Mouse (Mus musculus): ENCODE data around the gene Dync1h1. TPM values are rescaled to one million over a fixed set of nuclear protein-coding genes. Genes with fewer than 3 reads are reported as not detected.

Dync1h1 gene
- polyA plus RNA-seq, 2 experiments: 12.4 to 27.3 TPM

DNA sequence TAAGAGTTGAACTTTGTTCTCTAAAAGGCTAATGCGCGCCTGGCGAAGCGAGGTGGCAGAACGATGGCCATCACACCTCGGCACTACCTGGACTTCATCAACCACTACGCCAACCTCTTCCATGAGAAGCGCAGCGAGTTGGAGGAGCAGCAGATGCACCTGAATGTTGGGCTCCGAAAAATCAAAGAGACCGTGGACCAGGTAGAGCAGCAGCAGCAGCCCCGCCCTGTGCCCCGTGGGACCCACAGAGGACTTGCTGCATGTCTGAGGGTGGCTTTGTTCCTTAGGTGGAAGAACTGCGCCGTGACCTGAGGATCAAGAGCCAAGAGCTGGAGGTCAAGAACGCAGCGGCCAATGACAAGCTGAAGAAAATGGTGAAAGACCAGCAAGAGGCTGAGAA, 50.2 kb downstream of the Dync1h1 start:
- Histone ChIP-seq H3K4me3 (ENCODE audit: insufficient read depth in 1 of 2, low read depth in 2 of 2, low read length in 2 of 2) (no peak overlapping the region), H3K4me1 (replicated peaks; ENCODE audit: control insufficient read depth in 2 of 2, insufficient read depth in 2 of 2, low read length in 1 of 2) (no peaks in the 10 kb centered on the region), H3K27ac (no peak overlapping the region), H3K9me3 (ENCODE audit: control insufficient read depth, low read length) (no peaks in the 10 kb centered on the region), H3K4me2 (ENCODE audit: low read depth) (no peak overlapping the region), H3K36me3 (replicated peaks; ENCODE audit: control insufficient read depth, insufficient read depth, low read depth) (peaks cover 80% of the 10 kb centered on the region), H3K9ac (replicated peaks) (no peak overlapping the region), H3K27me3 (ENCODE audit: control insufficient read depth, insufficient read depth, low read length) (no peaks in the 10 kb centered on the region)
- WGBS (ENCODE audit: insufficient replicate concordance): 94% methylated on average over 17 of the region's 17 CpGs
- ATAC-seq (ENCODE audit: insufficient read depth) (no peak), DNase-seq (ENCODE audit: low read depth in 3 of 3, low spot score in 3 of 3) (no peak)
- no peak for TF ChIP-seq CTCF (IDR thresholded peaks at IDR 0.05; ENCODE audit: low read depth)
- TF ChIP-seq EP300 (IDR thresholded peaks at IDR 0.05; ENCODE audit: low read depth): no peak

DNA sequence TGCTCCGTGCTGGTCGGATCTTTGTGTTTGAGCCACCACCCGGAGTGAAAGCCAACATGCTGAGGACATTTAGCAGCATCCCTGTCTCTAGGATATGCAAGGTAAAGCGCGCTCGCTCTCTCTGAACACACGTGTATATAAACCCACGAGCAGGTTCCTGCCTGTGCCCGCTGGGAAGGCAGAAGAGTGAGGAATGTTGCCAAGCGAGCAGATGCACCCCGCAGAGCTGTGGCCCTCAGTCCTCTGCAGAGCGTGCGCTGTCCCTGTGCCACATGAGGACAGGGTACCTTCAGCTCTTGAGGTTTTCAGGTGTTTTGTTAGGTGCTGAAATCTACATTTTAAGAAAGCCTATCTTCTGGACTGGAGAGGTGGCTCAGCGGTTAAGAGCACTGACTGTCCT, 60.5 kb downstream of the Dync1h1 start:
- DNase-seq (ENCODE audit: low read depth in 3 of 3, low spot score in 3 of 3): no peak
- H3K4me3 ChIP-seq (ENCODE audit: insufficient read depth in 1 of 2, low read depth in 2 of 2, low read length in 2 of 2): no peak overlapping the region
- no peak overlapping the region for H3K27ac ChIP-seq
- WGBS (ENCODE audit: insufficient replicate concordance): 87% methylated on average over 14 of the region's 14 CpGs
- no peak overlapping the region for H3K9ac ChIP-seq (replicated peaks)
- no peak overlapping the region for H3K4me2 ChIP-seq (ENCODE audit: low read depth)
- peaks cover 80% of the 10 kb centered on the region for H3K36me3 ChIP-seq (replicated peaks; ENCODE audit: control insufficient read depth, insufficient read depth, low read depth)
- no peaks in the 10 kb centered on the region for H3K4me1 ChIP-seq (replicated peaks; ENCODE audit: control insufficient read depth in 2 of 2, insufficient read depth in 2 of 2, low read length in 1 of 2)
- no peaks in the 10 kb centered on the region for H3K9me3 ChIP-seq (ENCODE audit: control insufficient read depth, low read length)
- no peaks in the 10 kb centered on the region for H3K27me3 ChIP-seq (ENCODE audit: control insufficient read depth, insufficient read depth, low read length)
- no peak for TF ChIP-seq CTCF (IDR thresholded peaks at IDR 0.05; ENCODE audit: low read depth)
- TF ChIP-seq EP300 (IDR thresholded peaks at IDR 0.05; ENCODE audit: low read depth): no peak
- no peak for ATAC-seq (ENCODE audit: insufficient read depth)

DNA sequence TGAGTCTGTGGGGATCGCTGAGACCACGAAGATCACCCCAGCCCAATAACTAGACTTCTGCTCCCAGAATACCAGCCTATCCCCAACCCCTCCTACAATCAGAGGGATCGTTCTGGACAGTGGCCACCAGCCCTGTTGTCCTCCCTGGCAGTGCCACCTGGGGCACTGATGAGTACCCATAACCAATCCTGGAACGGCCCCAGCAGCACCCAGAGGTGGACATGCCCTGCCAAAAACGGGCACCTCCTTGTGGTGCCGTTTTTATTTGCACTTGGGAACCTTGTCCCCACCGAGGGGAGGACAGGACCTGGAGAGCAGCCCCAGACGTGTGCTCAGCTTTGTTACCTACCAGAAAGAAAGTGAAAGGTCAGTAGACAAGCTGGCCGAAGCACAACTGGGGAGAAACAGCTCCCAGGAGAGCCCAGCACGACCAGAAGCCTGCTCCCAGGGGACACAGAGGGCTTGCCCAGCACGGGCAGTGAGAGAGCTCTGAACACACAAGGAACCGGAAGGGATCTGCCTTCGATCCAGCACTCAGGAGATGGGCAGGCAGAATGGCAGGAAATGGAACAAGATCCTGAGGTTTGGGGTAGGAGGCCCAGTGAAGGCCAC, 66.3 kb downstream of the Dync1h1 start:
- DNase-seq (ENCODE audit: low read depth in 3 of 3, low spot score in 3 of 3): no peak
- no peaks in the 10 kb centered on the region for H3K9me3 ChIP-seq (ENCODE audit: control insufficient read depth, low read length)
- peaks cover 30% of the 10 kb centered on the region for H3K36me3 ChIP-seq (replicated peaks; ENCODE audit: control insufficient read depth, insufficient read depth, low read depth)
- ATAC-seq (ENCODE audit: insufficient read depth): no peak
- no peaks in the 10 kb centered on the region for H3K27me3 ChIP-seq (ENCODE audit: control insufficient read depth, insufficient read depth, low read length)
- H3K4me3 ChIP-seq (ENCODE audit: insufficient read depth in 1 of 2, low read depth in 2 of 2, low read length in 2 of 2): no peak overlapping the region
- no peak overlapping the region for H3K4me2 ChIP-seq (ENCODE audit: low read depth)
- no peak for TF ChIP-seq EP300 (IDR thresholded peaks at IDR 0.05; ENCODE audit: low read depth)
- no peak for TF ChIP-seq CTCF (IDR thresholded peaks at IDR 0.05; ENCODE audit: low read depth)
- no peak overlapping the region for H3K27ac ChIP-seq
- no peak overlapping the region for H3K9ac ChIP-seq (replicated peaks)
- H3K4me1 ChIP-seq (replicated peaks; ENCODE audit: control insufficient read depth in 2 of 2, insufficient read depth in 2 of 2, low read length in 1 of 2): no peaks in the 10 kb centered on the region
- WGBS (ENCODE audit: insufficient replicate concordance): 81% methylated on average over 13 of the region's 13 CpGs

- Histone ChIP-seq H3K27me3 (ENCODE audit: control insufficient read depth, insufficient read depth, low read length) (no peaks in the 10 kb centered on the region), H3K36me3 (replicated peaks; ENCODE audit: control insufficient read depth, insufficient read depth, low read depth) (no peaks in the 10 kb centered on the region), H3K4me2 (ENCODE audit: low read depth) (no peak overlapping the region), H3K4me1 (replicated peaks; ENCODE audit: control insufficient read depth in 2 of 2, insufficient read depth in 2 of 2, low read length in 1 of 2) (no peaks in the 10 kb centered on the region), H3K9ac (replicated peaks) (no peak overlapping the region), H3K27ac (no peak overlapping the region), H3K9me3 (ENCODE audit: control insufficient read depth, low read length) (no peaks in the 10 kb centered on the region), H3K4me3 (ENCODE audit: insufficient read depth in 1 of 2, low read depth in 2 of 2, low read length in 2 of 2) (no peak overlapping the region)
- WGBS (ENCODE audit: insufficient replicate concordance): 39% methylated on average over 5 of the region's 5 CpGs
- DNase-seq (ENCODE audit: low read depth in 3 of 3, low spot score in 3 of 3) (peak in 1 of 3 experiments; percentile 35), ATAC-seq (ENCODE audit: insufficient read depth) (no peak)
- TF ChIP-seq CTCF (IDR thresholded peaks at IDR 0.05; ENCODE audit: low read depth) (peak; percentile 81), EP300 (IDR thresholded peaks at IDR 0.05; ENCODE audit: low read depth) (no peak)
Measured at GRCm38 (mm10) chr12:110674243-110674642, 73.0 kb downstream of the Dync1h1 start.

GRCm38 (mm10) chr12:110681191-110681590, 79.9 kb downstream of the Dync1h1 start:
- no peak for ATAC-seq (ENCODE audit: insufficient read depth)
- WGBS (ENCODE audit: insufficient replicate concordance): 56% methylated on average over 7 of the region's 7 CpGs
- H3K27ac ChIP-seq: no peak overlapping the region

More at GRCm38 (mm10) chr12:110681191-110681590, 79.9 kb downstream of the Dync1h1 start:
- H3K9me3 ChIP-seq (ENCODE audit: control insufficient read depth, low read length): no peaks in the 10 kb centered on the region
- H3K4me3 ChIP-seq (ENCODE audit: insufficient read depth in 1 of 2, low read depth in 2 of 2, low read length in 2 of 2): no peak overlapping the region
- H3K9ac ChIP-seq (replicated peaks): no peak overlapping the region
- no peaks in the 10 kb centered on the region for H3K4me1 ChIP-seq (replicated peaks; ENCODE audit: control insufficient read depth in 2 of 2, insufficient read depth in 2 of 2, low read length in 1 of 2)
- no peak overlapping the region for H3K4me2 ChIP-seq (ENCODE audit: low read depth)
- DNase-seq (ENCODE audit: low read depth in 3 of 3, low spot score in 3 of 3): no peak
- H3K36me3 ChIP-seq (replicated peaks; ENCODE audit: control insufficient read depth, insufficient read depth, low read depth): no peaks in the 10 kb centered on the region
- H3K27me3 ChIP-seq (ENCODE audit: control insufficient read depth, insufficient read depth, low read length): no peaks in the 10 kb centered on the region
- TF ChIP-seq CTCF (IDR thresholded peaks at IDR 0.05; ENCODE audit: low read depth) (no peak), EP300 (IDR thresholded peaks at IDR 0.05; ENCODE audit: low read depth) (no peak)

Measured in liver, embryonic 14.5 days (tissue).